Mouse (Mus musculus): ENCODE measurements at regions not wholly inside any gene's neighbourhood (a gene's known extent, or its start where the extent isn't known, plus 50 kb on each side); places are given as distances from the start of the nearest gene placed in this dataset.
A peak's percentile ranks its signal among the peaks of the same experiment; 100 is the strongest.

DNA sequence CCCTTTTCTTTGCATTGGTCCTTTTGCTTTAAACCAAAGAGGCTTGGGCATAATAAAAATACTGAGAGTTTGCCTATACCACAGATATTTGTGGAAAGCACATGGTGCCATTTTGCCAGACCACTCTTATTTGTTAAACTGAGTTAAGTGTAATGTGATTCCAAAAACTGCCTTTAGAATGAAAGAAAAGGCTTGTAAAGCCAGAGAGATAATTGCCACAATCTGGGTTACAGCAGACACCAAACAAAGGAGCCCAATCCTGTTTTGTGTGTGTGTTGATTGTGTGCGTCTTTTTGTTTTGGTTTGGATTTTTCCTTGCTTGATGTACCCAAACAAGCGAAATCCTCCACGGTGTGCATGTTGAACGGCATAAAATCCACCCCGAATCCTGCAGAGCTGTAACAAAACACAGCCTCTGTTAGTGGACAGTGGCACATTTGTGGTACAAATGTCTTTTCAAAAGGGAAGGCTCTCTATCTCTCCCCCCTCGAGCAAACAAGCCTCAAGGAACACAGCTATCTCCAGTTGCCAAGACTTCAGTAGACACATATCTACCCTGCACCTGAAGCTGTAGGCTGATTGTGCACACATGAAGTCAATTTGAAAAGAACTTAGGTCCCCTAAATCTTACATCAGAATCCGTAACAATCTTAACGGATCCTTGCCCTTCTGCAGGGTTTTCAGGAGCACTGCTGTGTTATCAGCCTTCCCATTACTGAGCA is 136.9 kb upstream of the Mpdz start:
- no peak overlapping the region for H3K27ac ChIP-seq
- no peak overlapping the region for H3K9ac ChIP-seq
- H3K4me3 ChIP-seq (replicated peaks): no peak overlapping the region
- no peaks in the 10 kb centered on the region for H3K4me1 ChIP-seq
- no peak overlapping the region for H3K4me2 ChIP-seq
- no peaks in the 10 kb centered on the region for H3K9me3 ChIP-seq (replicated peaks)
- 75% methylated on average over 8 of the region's 8 CpGs for WGBS
- no peaks in the 10 kb centered on the region for H3K36me3 ChIP-seq
- peaks cover 5% of the 10 kb centered on the region; the same call in 1 of the 2 replicates for H3K27me3 ChIP-seq
- ATAC-seq (replicated peaks; ENCODE audit: low FRiP score): no peak

- peaks cover 5% of the 10 kb centered on the region; the same call in 1 of the 2 replicates for H3K27me3 ChIP-seq
- H3K9me3 ChIP-seq (replicated peaks): no peaks in the 10 kb centered on the region
- no peak for ATAC-seq (replicated peaks; ENCODE audit: low FRiP score)
- H3K36me3 ChIP-seq: no peaks in the 10 kb centered on the region
- no peak overlapping the region for H3K4me3 ChIP-seq (replicated peaks)
- no peak overlapping the region for H3K9ac ChIP-seq
- no peaks in the 10 kb centered on the region for H3K4me1 ChIP-seq
- WGBS: 60% methylated on average over 6 of the region's 6 CpGs
- no peak overlapping the region for H3K27ac ChIP-seq
- H3K4me2 ChIP-seq: no peak overlapping the region
Measured at GRCm38 (mm10) chr4:81578981-81579380, 136.4 kb upstream of the Mpdz start.

DNA sequence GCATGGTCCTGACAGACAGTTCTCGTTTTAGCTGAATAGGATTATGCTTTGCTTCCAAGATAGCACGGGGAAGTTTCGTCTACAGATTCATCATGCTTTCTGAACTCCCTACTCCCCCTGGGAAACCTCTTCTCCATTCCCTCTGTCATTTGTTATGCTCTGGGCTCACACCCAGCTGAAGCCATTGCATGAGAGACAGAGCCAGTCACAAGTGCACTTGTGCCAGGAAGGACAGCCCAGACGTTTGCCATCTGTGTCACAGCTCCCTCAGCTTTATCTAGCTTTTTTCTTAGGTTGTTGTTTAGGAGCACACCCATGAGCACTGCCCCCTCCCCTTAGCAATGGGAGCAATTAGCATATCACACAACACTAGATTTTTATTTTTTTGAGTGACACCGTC is 131.2 kb upstream of the Mpdz start:
- H3K27me3 ChIP-seq: no peaks in the 10 kb centered on the region
- H3K4me3 ChIP-seq (replicated peaks): no peak overlapping the region
- 60% methylated on average over 5 of the region's 5 CpGs for WGBS
- no peaks in the 10 kb centered on the region for H3K4me1 ChIP-seq
- no peak for ATAC-seq (replicated peaks; ENCODE audit: low FRiP score)
- H3K9ac ChIP-seq: no peak overlapping the region
- H3K9me3 ChIP-seq (replicated peaks): no peaks in the 10 kb centered on the region
- H3K27ac ChIP-seq: no peak overlapping the region
- no peaks in the 10 kb centered on the region for H3K36me3 ChIP-seq
- no peak overlapping the region for H3K4me2 ChIP-seq

DNA sequence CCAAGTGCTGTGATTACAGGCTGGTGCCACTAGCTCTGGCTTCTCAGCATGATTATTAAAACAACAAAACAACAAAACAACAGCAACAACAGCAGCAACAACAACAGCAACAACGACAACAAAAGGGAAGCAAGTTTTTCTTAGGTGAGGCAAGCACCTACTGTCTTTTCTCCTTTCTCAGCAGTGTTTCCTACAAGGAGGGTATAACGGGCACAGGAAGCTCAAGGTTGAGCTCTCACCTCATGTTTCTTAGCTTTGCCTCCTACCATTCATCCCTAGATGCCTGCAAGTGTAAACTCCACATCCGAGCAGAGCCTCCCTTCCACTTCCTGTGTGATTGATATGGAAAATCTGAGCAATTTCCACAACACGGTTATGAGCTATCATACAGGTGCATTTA is 128.1 kb upstream of the Mpdz start:
- no peak overlapping the region for H3K9ac ChIP-seq
- WGBS: 75% methylated on average over 4 of the region's 4 CpGs
- ATAC-seq (replicated peaks; ENCODE audit: low FRiP score): no peak
- no peak overlapping the region for H3K4me3 ChIP-seq (replicated peaks)
- 0 out of 2 replicates have a peak, but pooled peaks cover 3% of the 10 kb centered on the region for H3K4me1 ChIP-seq
- H3K27me3 ChIP-seq: no peaks in the 10 kb centered on the region
- no peak overlapping the region for H3K4me2 ChIP-seq
- H3K36me3 ChIP-seq: no peaks in the 10 kb centered on the region
- no peaks in the 10 kb centered on the region for H3K9me3 ChIP-seq (replicated peaks)
- H3K27ac ChIP-seq: no peak overlapping the region

- no peak overlapping the region for H3K4me3 ChIP-seq (replicated peaks)
- 62% methylated on average over 3 of the region's 3 CpGs for WGBS
- H3K4me2 ChIP-seq: no peak overlapping the region
- H3K9me3 ChIP-seq (replicated peaks): no peaks in the 10 kb centered on the region
- ATAC-seq (replicated peaks; ENCODE audit: low FRiP score): no peak
- 0 out of 2 replicates have a peak, but pooled peaks cover 3% of the 10 kb centered on the region for H3K4me1 ChIP-seq
- H3K9ac ChIP-seq: no peak overlapping the region
- peaks cover 6% of the 10 kb centered on the region; the same call in 1 of the 2 replicates for H3K27me3 ChIP-seq
- H3K36me3 ChIP-seq: no peaks in the 10 kb centered on the region
- no peak overlapping the region for H3K27ac ChIP-seq
Measured at GRCm38 (mm10) chr4:81569531-81569930, 126.9 kb upstream of the Mpdz start.

DNA sequence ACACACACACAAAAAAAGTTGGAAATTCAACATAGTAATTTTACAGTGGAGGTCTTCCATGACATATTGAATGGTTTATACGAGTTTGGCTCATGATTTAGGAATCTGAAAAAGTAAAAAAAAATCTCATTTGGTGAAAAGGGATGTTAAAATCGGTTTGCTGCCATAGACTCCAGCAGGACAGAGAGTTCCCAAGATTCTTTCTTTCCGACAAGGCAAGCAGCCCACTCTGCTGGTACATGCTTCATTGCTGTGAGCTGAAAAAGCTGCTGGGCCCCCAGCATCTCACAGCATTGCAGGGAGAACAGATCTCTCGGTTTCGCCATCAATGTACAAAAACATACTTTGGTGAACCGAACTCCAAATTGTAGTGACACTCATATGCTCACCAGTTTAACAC is 125.8 kb upstream of the Mpdz start:
- 80% methylated on average over 6 of the region's 6 CpGs for WGBS
- no peak overlapping the region for H3K4me3 ChIP-seq (replicated peaks)
- H3K27me3 ChIP-seq: peaks cover 6% of the 10 kb centered on the region; the same call in 1 of the 2 replicates
- H3K27ac ChIP-seq: no peak overlapping the region
- H3K9ac ChIP-seq: no peak overlapping the region
- no peaks in the 10 kb centered on the region for H3K9me3 ChIP-seq (replicated peaks)
- H3K4me1 ChIP-seq: peaks cover 6% of the 10 kb centered on the region
- H3K4me2 ChIP-seq: no peak overlapping the region
- no peaks in the 10 kb centered on the region for H3K36me3 ChIP-seq
- no peak for ATAC-seq (replicated peaks; ENCODE audit: low FRiP score)

- no peaks in the 10 kb centered on the region for H3K36me3 ChIP-seq
- peak; percentile 58; the same call in 1 of the 2 replicates for ATAC-seq (replicated peaks; ENCODE audit: low FRiP score)
- no peak overlapping the region for H3K4me2 ChIP-seq
- no peaks in the 10 kb centered on the region for H3K9me3 ChIP-seq (replicated peaks)
- H3K27me3 ChIP-seq: peaks cover 10% of the 10 kb centered on the region; the same call in 1 of the 2 replicates
- WGBS: 49% methylated on average over 5 of the region's 5 CpGs
- no peak overlapping the region for H3K9ac ChIP-seq
- H3K27ac ChIP-seq: no peak overlapping the region
- H3K4me1 ChIP-seq: peaks cover 8% of the 10 kb centered on the region
- H3K4me3 ChIP-seq (replicated peaks): no peak overlapping the region
Measured at GRCm38 (mm10) chr4:81567928-81568327, 125.3 kb upstream of the Mpdz start.

DNA sequence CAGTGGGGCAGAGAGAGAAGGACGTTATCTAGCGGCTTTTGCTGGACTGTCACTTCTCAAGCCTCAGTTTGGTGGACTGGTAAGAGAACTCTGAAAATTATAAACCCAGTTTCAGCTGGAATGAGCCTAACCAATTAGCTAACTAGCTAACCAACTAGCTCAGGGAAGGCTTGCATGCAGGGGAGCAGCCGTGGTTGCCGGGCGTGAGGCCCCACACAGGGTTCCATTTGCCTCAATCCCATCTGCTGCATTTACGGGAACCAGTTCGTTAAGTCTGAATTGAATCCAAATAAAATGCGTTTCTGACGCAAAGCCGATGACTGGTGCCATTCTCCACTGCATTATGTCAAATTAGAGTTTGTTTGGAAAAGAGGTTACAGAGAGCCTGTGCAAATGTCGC is 123.9 kb upstream of the Mpdz start:
- 82% methylated on average over 11 of the region's 11 CpGs for WGBS
- ATAC-seq (replicated peaks; ENCODE audit: low FRiP score): no peak
- no peak overlapping the region for H3K9ac ChIP-seq

GRCm38 (mm10) chr4:81565422-81566395 is 123.1 kb upstream of the Mpdz start:
- H3K4me3 ChIP-seq (replicated peaks): no peak overlapping the region
- H3K36me3 ChIP-seq: no peaks in the 10 kb centered on the region
- peaks cover 11% of the 10 kb centered on the region for H3K4me1 ChIP-seq
- no peaks in the 10 kb centered on the region for H3K9me3 ChIP-seq (replicated peaks)
- ATAC-seq (replicated peaks; ENCODE audit: low FRiP score): no peak
- H3K9ac ChIP-seq: no peak overlapping the region
- H3K27ac ChIP-seq: no peak overlapping the region
- 85% methylated on average over 21 of the region's 21 CpGs for WGBS
- no peak overlapping the region for H3K4me2 ChIP-seq
- H3K27me3 ChIP-seq: peaks cover 15% of the 10 kb centered on the region; the same call in 1 of the 2 replicates

More for the DNA sequence above, 123.9 kb upstream of the Mpdz start:
- Histone ChIP-seq H3K4me3 (replicated peaks) (no peak overlapping the region), H3K4me2 (no peak overlapping the region), H3K9me3 (replicated peaks) (no peaks in the 10 kb centered on the region), H3K4me1 (peaks cover 8% of the 10 kb centered on the region), H3K27me3 (peaks cover 15% of the 10 kb centered on the region; the same call in 1 of the 2 replicates), H3K27ac (no peak overlapping the region), H3K36me3 (no peaks in the 10 kb centered on the region)

DNA sequence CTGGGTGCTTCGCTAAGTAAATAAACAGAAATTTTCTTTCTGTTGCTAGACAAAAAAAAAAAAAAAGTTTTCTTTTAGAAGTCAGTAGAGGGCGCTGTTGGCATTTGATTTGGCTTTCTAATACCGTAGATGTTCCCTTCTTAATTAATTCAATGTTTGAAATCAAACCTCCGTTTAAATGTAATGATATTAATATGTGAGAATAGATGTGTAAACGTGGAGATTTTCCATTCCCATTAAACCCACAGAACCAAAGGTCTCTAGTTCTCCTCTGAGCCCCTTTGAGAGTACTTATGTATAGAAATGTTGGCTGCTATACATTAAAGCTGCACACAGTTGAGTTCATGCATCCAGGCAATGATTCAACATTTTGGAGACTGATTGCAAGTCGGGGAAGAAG is 121.8 kb upstream of the Mpdz start:
- 7% methylated on average over 6 of the region's 6 CpGs for WGBS
- H3K27ac ChIP-seq: no peak overlapping the region
- no peak for ATAC-seq (replicated peaks; ENCODE audit: low FRiP score)
- no peak overlapping the region for H3K9ac ChIP-seq
- peaks cover 15% of the 10 kb centered on the region; the same call in 1 of the 2 replicates for H3K27me3 ChIP-seq
- H3K4me3 ChIP-seq (replicated peaks): no peak overlapping the region
- H3K4me2 ChIP-seq: 0 out of 2 replicates have a peak overlapping the region, but pooled peaks have one; percentile 25
- H3K9me3 ChIP-seq (replicated peaks): no peaks in the 10 kb centered on the region
- H3K36me3 ChIP-seq: no peaks in the 10 kb centered on the region
- peaks cover 11% of the 10 kb centered on the region for H3K4me1 ChIP-seq

DNA sequence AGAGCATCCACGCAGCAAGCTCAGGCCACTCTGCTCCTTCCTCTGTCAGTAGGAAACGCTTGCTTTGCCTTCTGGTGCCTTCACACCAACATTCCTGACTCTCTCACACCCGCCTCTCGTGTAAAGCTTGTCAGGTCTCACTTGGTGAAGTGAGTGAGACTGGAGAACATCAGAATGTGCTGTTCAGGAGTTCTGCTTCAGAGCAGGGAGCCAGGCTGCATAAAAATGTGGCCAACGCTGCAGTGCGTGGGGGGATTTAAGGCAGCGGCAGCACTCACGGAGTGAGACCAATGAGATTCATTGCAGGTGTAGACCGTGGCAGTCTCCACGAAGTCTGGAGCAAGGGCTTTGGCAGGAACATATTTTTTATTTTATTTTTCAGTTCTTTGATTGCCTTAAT is 121.0 kb upstream of the Mpdz start:
- Histone ChIP-seq H3K4me1 (peaks cover 11% of the 10 kb centered on the region), H3K4me2 (peak overlapping the region; percentile 37), H3K27ac (no peak overlapping the region), H3K9ac (no peak overlapping the region), H3K4me3 (replicated peaks) (no peak overlapping the region), H3K27me3 (peaks cover 15% of the 10 kb centered on the region; the same call in 1 of the 2 replicates), H3K9me3 (replicated peaks) (no peaks in the 10 kb centered on the region), H3K36me3 (no peaks in the 10 kb centered on the region)
- no peak for ATAC-seq (replicated peaks; ENCODE audit: low FRiP score)
- 18% methylated on average over 10 of the region's 10 CpGs for WGBS

DNA sequence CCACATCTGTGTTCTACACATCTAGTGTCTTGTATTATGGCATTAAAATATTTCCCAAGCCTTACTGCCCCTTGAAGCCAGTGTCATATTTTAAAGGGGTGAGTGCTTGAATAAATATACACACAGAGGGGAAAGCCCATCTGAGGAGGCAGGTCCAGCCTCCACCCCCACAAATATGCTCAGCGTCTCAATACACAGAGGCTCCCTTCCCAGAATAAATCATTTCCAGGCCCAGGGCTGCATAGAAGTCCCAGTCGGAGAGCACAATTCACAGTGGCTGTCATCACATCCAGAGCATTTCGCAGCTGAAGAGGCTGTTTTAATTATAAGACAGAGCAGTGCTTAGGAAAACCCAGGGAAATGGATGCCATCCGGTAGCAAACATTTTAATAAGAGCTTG is 118.8 kb upstream of the Mpdz start:
- H3K36me3 ChIP-seq: no peaks in the 10 kb centered on the region
- no peak overlapping the region for H3K4me2 ChIP-seq
- H3K27me3 ChIP-seq: peaks cover 15% of the 10 kb centered on the region; the same call in 1 of the 2 replicates
- no peak for ATAC-seq (replicated peaks; ENCODE audit: low FRiP score)
- no peak overlapping the region for H3K27ac ChIP-seq
- WGBS: 30% methylated on average over 4 of the region's 4 CpGs
- no peak overlapping the region for H3K9ac ChIP-seq
- no peak overlapping the region for H3K4me3 ChIP-seq (replicated peaks)
- peaks cover 9% of the 10 kb centered on the region for H3K4me1 ChIP-seq
- no peaks in the 10 kb centered on the region for H3K9me3 ChIP-seq (replicated peaks)

Data from kidney, embryonic 15.5 days (tissue).